Mouse (Mus musculus) megakaryocyte progenitor cell, adult 5-6 weeks (primary cell): ENCODE measurements around the gene Arl6. TPM values are rescaled to one million over a fixed set of nuclear protein-coding genes. Genes with fewer than 3 reads are reported as not detected.

ENCODE experiments used
- ATAC-seq: replicated peaks from 2 replicates; pipeline ENCODE4 v1.8.0; 2016; ENCODE audit warnings: mild to moderate bottlenecking, moderate TSS enrichment, inconsistent platforms; ENCODE audit not compliant: poor library complexity
- total RNA-seq, 2 experiments: library from RNA; stranded (forward) in 1 of 2; stranded (reverse) in 1 of 2; fragments of 157-497, 149-512 nt in 1 of 2; fragments of 200-1000 nt in 1 of 2; gene quantifications; 2 replicates each; pipeline versions ENCODE4 v1.2.3 to v1.2.4; 2015 to 2017

The Arl6 gene
- total RNA-seq, 2 experiments from 2014 or later: 6.0 to 6.8 TPM

GRCm38 (mm10) chr16:59587816-59588215 is 51.4 kb downstream of the Arl6 start:
- no peak for ATAC-seq

DNA sequence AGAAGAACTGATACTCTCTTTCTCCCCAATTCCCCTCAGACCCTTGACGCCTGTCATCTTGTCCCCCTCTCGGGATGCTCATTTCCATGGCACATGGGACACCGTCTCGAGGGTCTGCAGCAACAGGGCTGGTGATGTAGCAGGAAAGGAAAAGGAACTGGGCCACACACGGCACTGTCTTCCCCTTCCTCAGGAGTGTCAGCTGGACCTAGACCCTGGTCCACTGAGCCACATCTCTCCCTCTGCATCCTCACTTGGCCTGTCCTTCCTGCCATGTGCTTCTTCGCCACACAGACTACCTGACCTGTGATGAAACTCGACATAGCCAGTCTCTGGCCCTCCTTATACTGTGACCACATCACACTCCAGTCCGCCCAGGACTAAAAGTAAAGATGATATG is 52.3 kb downstream of the Arl6 start:
- no peak for ATAC-seq

GRCm38 (mm10) chr16:59586276-59586675 is 52.9 kb downstream of the Arl6 start:
- ATAC-seq: no peak

GRCm38 (mm10) chr16:59585706-59586244 is 53.4 kb downstream of the Arl6 start:
- ATAC-seq: no peak

- ATAC-seq: peak; percentile 75
Measured at GRCm38 (mm10) chr16:59583515-59583914, 55.7 kb downstream of the Arl6 start.

- peak; percentile 85 for ATAC-seq
Measured at GRCm38 (mm10) chr16:59579237-59579636, 60.0 kb downstream of the Arl6 start.

DNA sequence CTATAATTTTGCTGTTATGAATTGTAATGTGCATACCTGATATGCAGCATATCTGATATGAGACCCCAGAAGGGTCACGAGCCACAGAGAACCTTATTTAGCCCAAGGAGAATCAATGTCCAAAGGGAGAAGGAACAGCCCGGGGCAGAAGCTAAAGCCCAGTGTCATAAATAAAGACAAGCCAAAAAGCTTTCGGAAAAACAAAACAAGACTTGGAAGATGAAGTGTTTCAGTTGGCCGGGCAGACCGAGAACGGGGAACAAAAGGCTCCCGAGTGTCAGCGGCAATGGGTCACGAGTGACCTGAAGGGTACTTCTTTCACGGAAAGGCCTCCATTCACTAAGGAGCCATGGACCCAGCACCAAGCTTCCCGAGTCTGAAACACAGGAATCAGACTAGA is 65.2 kb downstream of the Arl6 start:
- no peak for ATAC-seq

GRCm38 (mm10) chr16:59572685-59573084 is 66.5 kb downstream of the Arl6 start:
- ATAC-seq: no peak

GRCm38 (mm10) chr16:59570807-59571206 is 68.4 kb downstream of the Arl6 start:
- ATAC-seq: no peak

DNA sequence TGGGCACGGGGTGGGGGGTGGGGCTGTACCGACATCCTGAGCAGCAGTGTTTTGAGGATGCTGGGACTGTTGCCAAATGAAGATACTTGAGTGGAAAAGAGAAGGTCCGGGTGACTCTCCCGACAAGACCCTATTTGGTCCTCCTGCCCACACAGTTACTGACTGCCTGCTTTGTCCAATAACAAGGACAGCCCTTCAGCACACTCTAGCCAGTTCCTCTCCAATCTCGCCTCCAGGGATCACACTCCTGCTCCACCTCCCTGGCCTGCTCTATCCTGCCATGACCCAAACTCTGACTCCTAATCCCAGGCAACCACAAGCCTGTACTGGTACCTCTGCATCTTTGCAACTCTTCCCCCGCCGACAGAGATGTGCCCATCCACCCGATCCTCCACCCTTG is 69.4 kb downstream of the Arl6 start:
- ATAC-seq: no peak

GRCm38 (mm10) chr16:59567721-59568381 is 71.3 kb downstream of the Arl6 start:
- ATAC-seq: peak; percentile 69

DNA sequence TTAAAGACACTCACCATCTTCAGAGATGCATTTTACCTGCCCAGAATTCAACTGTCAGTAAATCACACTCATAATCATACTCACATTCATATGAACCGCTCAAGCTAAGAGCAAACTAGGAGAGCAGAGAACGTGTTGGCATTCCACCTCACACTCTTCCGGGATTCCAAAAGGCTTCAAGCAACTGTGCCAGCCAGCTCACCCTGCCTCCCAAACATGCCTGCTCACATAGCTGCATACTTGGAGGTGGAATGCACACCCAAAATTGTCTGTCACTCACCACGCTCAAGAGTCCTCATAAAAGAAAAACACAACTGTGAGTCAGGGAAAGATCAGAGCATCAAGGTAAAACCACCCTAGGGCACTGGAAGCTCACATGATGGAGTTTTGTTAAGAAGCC is 72.8 kb downstream of the Arl6 start:
- no peak for ATAC-seq

- no peak for ATAC-seq
Measured at GRCm38 (mm10) chr16:59565631-59566030, 73.6 kb downstream of the Arl6 start.

DNA sequence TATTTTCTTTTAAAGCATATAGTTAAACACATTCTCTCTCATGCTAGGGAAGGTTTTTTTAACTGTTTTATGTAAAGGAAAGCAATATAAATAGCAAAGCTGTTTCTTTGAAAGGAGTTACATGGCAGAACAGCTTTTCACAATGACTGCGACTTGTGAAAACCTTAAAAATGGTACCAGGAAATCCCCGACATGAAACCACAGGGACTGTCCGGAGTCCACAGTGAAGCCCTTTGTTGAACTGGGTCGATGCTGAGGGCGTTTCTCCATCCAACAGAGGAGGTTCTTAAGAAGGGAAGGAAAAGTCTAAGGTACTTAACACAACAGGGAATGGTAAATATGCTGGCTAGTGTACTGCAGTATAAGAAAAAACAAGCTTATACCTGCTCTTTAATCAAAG is 75.2 kb downstream of the Arl6 start:
- no peak for ATAC-seq

Other genes with a start within 250 kb of the Arl6 start
- gene Gabrr3, start 232.1 kb downstream of the Arl6 start, total RNA-seq (2015): not detected in 2 replicates
- gene Gabrr3, start 232.1 kb downstream of the Arl6 start, total RNA-seq (2017): not detected in 2 replicates
- gene Riox2, start 167.6 kb downstream of the Arl6 start, total RNA-seq (2015): 38.3 and 49.5 TPM in 2 replicates
- 50.7 and 70.6 TPM in 2 replicates for gene Riox2, start 167.6 kb downstream of the Arl6 start, total RNA-seq (2017)
- 13.3 and 14.6 TPM in 2 replicates for gene Crybg3, start 38.4 kb downstream of the Arl6 start, total RNA-seq (2015)
- gene Crybg3, start 38.4 kb downstream of the Arl6 start, total RNA-seq (2017): 17.9 and 26.8 TPM in 2 replicates